9 mouse cellular contexts compared by ENCODE assay signal in genomic region chr11:98749716-98750115, GRCm38 (mm10). TPM values are rescaled to one million over a fixed set of nuclear protein-coding genes. Genes with fewer than 3 reads are reported as not detected.
DNase-seq lines count a peak whose midpoint lies in the region; ATAC-seq and TF ChIP-seq lines count a peak whose summit lies in the region.
"Had no signal": no experiment of that assay in that cellular context is flagged by ENCODE, and none has a peak within 500 bp of the region (broad histone marks: within the 10 kb centered on the region; RNA-seq: fewer than 3 reads in every experiment).

No protein-coding gene starts in this region.

- H3K4me3 ChIP-seq in forebrain, postnatal 0 days (ENCODE audit: low read depth, low read length) = peak overlapping the region; percentile 30
- no peak overlapping the region for H3K4me3 ChIP-seq in liver, embryonic 13.5 days (replicated peaks)

- peaks cover 18% of the 10 kb centered on the region for H3K36me3 ChIP-seq in forebrain, postnatal 0 days (ENCODE audit: insufficient read depth)
- peaks cover 12% of the 10 kb centered on the region for H3K36me3 ChIP-seq in liver, embryonic 13.5 days

- ATAC-seq in forebrain, postnatal 0 days = peak; percentile 14
- ATAC-seq in liver, embryonic 13.5 days (ENCODE audit: low read depth) = no peak

- WGBS in forebrain, postnatal 0 days = 5% methylated on average over 5 of the region's 5 CpGs
- WGBS in liver, embryonic 13.5 days (ENCODE audit: insufficient replicate concordance) = 68% methylated on average over 5 of the region's 5 CpGs

- peak overlapping the region; percentile 99 for H3K27ac ChIP-seq in forebrain, postnatal 0 days (ENCODE audit: low read depth, low read length)
- H3K27ac ChIP-seq in liver, embryonic 13.5 days = peak overlapping the region; percentile 93

- H3K9ac ChIP-seq in forebrain, postnatal 0 days = peak overlapping the region; percentile 66
- peak overlapping the region; percentile 72 for H3K9ac ChIP-seq in liver, embryonic 13.5 days

- peaks cover 61% of the 10 kb centered on the region for H3K4me1 ChIP-seq in forebrain, postnatal 0 days (ENCODE audit: insufficient read depth)
- H3K4me1 ChIP-seq in liver, embryonic 13.5 days (replicated peaks) = peaks cover 99% of the 10 kb centered on the region

- peak overlapping the region; percentile 94 for H3K4me2 ChIP-seq in forebrain, postnatal 0 days (ENCODE audit: low read depth)
- H3K4me2 ChIP-seq in liver, embryonic 13.5 days = no peak overlapping the region; the same call in 1 of the 2 replicates

- TF ChIP-seq CTCF in forebrain, postnatal 0 days (IDR thresholded peaks at IDR 0.05; ENCODE audit: low read depth) = no peak

- DNase-seq in layer of hippocampus, postnatal 10 days (ENCODE audit: low spot score in 2 of 2) = peak; percentile 67 to 77
- DNase-seq in layer of hippocampus, adult 8-10 months (ENCODE audit: low spot score in 2 of 2) = no peak
- peak; percentile 76 for DNase-seq in cerebellum, adult 9-11 months
- DNase-seq in forebrain, postnatal 0 days = peak; percentile 88
- DNase-seq in liver, embryonic 13.5 days = no peak
- no peak for DNase-seq in yolk sac, embryonic 10.5 days (ENCODE audit: low spot score)
- DNase-seq in urinary bladder, postnatal 25 days (ENCODE audit: low spot score) = no peak
- no peak for DNase-seq in layer of hippocampus, postnatal 36 days

- no peaks in the 10 kb centered on the region for H3K27me3 ChIP-seq in forebrain, postnatal 0 days (ENCODE audit: insufficient read depth, low read length)
- H3K27me3 ChIP-seq in liver, embryonic 13.5 days = no peaks in the 10 kb centered on the region

- no peaks in the 10 kb centered on the region for H3K9me3 ChIP-seq in forebrain, postnatal 0 days (ENCODE audit: low read length)
- H3K9me3 ChIP-seq in liver, embryonic 13.5 days (replicated peaks) = no peaks in the 10 kb centered on the region

RNA-seq across cellular contexts. Expression of gene Thra, which starts 9.3 kb away (rescaled TPM):
- 1,000 to 10,000 TPM; 1,331 to 1,411 TPM for total RNA-seq in layer of hippocampus, postnatal 10 days (2021)
- 100 to 1,000 TPM; 919 to 985 (median 938) TPM for total RNA-seq in layer of hippocampus, adult 8-10 months (2022)
- 1,003 and 1,159 TPM in 2 replicates for total RNA-seq in forebrain, postnatal 0 days (2014; rRNA removed)
- polyA plus RNA-seq in forebrain, postnatal 0 days (2015; fragmentation: Nextera tagmentation; extraction: Ambion mirVana) = 223 and 233 TPM in 2 replicates
- 8.8 and 9.8 TPM in 2 replicates for polyA plus RNA-seq in liver, embryonic 13.5 days (2015; fragmentation: Nextera tagmentation; extraction: Ambion mirVana)
- total RNA-seq in layer of hippocampus, postnatal 36 days (2021) = 100 to 1,000 TPM; 956 to 985 TPM

RNA-seq across cellular contexts. Expression of gene Med24, which starts 20.5 kb away (rescaled TPM):
- 100 to 1,000 TPM in 1 of 2 experiments, 10 to 100 TPM in 1; 93.8 to 103 TPM for total RNA-seq in layer of hippocampus, postnatal 10 days (2021)
- 100 to 1,000 TPM; 118 to 162 (median 138) TPM for total RNA-seq in layer of hippocampus, adult 8-10 months (2022)
- total RNA-seq in forebrain, postnatal 0 days (2014; rRNA removed) = 54.0 and 66.5 TPM in 2 replicates
- polyA plus RNA-seq in forebrain, postnatal 0 days (2015; fragmentation: Nextera tagmentation; extraction: Ambion mirVana) = 46.4 and 49.3 TPM in 2 replicates
- polyA plus RNA-seq in liver, embryonic 13.5 days (2015; fragmentation: Nextera tagmentation; extraction: Ambion mirVana) = 27.6 and 36.0 TPM in 2 replicates
- total RNA-seq in layer of hippocampus, postnatal 36 days (2021) = 100 to 1,000 TPM; 127 to 140 TPM

RNA-seq across cellular contexts. Expression of gene Nr1d1, which starts 25.4 kb away (rescaled TPM):
- 10 to 100 TPM; 39.1 to 41.5 TPM for total RNA-seq in layer of hippocampus, postnatal 10 days (2021)
- 10 to 100 TPM; 86.6 to 99.6 (median 92.7) TPM for total RNA-seq in layer of hippocampus, adult 8-10 months (2022)
- total RNA-seq in forebrain, postnatal 0 days (2014; rRNA removed) = 4.5 and 6.7 TPM in 2 replicates
- polyA plus RNA-seq in forebrain, postnatal 0 days (2015; fragmentation: Nextera tagmentation; extraction: Ambion mirVana) = 10.8 and 11.4 TPM in 2 replicates
- 0.59 and 1.0 TPM in 2 replicates for polyA plus RNA-seq in liver, embryonic 13.5 days (2015; fragmentation: Nextera tagmentation; extraction: Ambion mirVana)
- 10 to 100 TPM; 59.1 to 78.4 TPM for total RNA-seq in layer of hippocampus, postnatal 36 days (2021)

RNA-seq across cellular contexts. Expression of gene Msl1, which starts 45.6 kb away (rescaled TPM):
- 100 to 1,000 TPM; 147 to 157 TPM for total RNA-seq in layer of hippocampus, postnatal 10 days (2021)
- 100 to 1,000 TPM; 140 to 201 (median 177) TPM for total RNA-seq in layer of hippocampus, adult 8-10 months (2022)
- 87.2 and 94.6 TPM in 2 replicates for total RNA-seq in forebrain, postnatal 0 days (2014; rRNA removed)
- 16.3 and 24.1 TPM in 2 replicates for polyA plus RNA-seq in forebrain, postnatal 0 days (2015; fragmentation: Nextera tagmentation; extraction: Ambion mirVana)
- 6.8 and 6.9 TPM in 2 replicates for polyA plus RNA-seq in liver, embryonic 13.5 days (2015; fragmentation: Nextera tagmentation; extraction: Ambion mirVana)
- 100 to 1,000 TPM; 185 to 187 TPM for total RNA-seq in layer of hippocampus, postnatal 36 days (2021)

RNA-seq across cellular contexts. Expression of gene Csf3, which starts 48.7 kb away (rescaled TPM):
- not detected for total RNA-seq in layer of hippocampus, postnatal 10 days (2021)
- not detected for total RNA-seq in layer of hippocampus, adult 8-10 months (2022)
- total RNA-seq in forebrain, postnatal 0 days (2014; rRNA removed) = not detected in 2 replicates
- not detected in 2 replicates for polyA plus RNA-seq in forebrain, postnatal 0 days (2015; fragmentation: Nextera tagmentation; extraction: Ambion mirVana)
- polyA plus RNA-seq in liver, embryonic 13.5 days (2015; fragmentation: Nextera tagmentation; extraction: Ambion mirVana) = not detected in 2 replicates
- total RNA-seq in layer of hippocampus, postnatal 36 days (2021) = not detected
- total RNA-seq: neutrophil, adult 5-6 weeks had no signal

Comparison
In these comparisons a context has a peak if more than half of its experiments do, and no peak if none do; other contexts are left out.
1. DNase-seq: peak in layer of hippocampus, postnatal 10 days (2 of 2), cerebellum, adult 9-11 months (single experiment) and forebrain, postnatal 0 days (single experiment); none in layer of hippocampus, adult 8-10 months (0 of 2), liver, embryonic 13.5 days (single experiment), yolk sac, embryonic 10.5 days (single experiment), urinary bladder, postnatal 25 days (single experiment) and layer of hippocampus, postnatal 36 days (0 of 2).